Mouse (Mus musculus): ENCODE data around the gene Olfr1029.
"Not testable (repeated sequence)": the region's sequence is repeated elsewhere in the genome, so short reads cannot be mapped to it uniquely, and the experiment has no call there.

Olfr1029 gene

GRCm38 (mm10) chr2:85973595-85973994 is at the start of gene Olfr1029:
Gene Olfr1029, plus strand, starts transcription at chr2:85973895.
- no peak for DNase-seq (ENCODE audit: low spot score)

- DNase-seq (ENCODE audit: low spot score) = no peak
These were observed 23.6 kb upstream of the Olfr1029 start, which contains the start of gene Olfr1028 for GRCm38 (mm10) chr2:85950137-85950536. Gene Olfr1028, plus strand, starts transcription at chr2:85950437.

- no peak for DNase-seq (ENCODE audit: low spot score)
These were observed 5.3 kb downstream of the Olfr1029 start, which contains the start of gene Olfr1030 for GRCm38 (mm10) chr2:85978976-85979375. Gene Olfr1030, plus strand, starts transcription at chr2:85979276.

- DNase-seq (ENCODE audit: low spot score) = no peak
These were observed 16.3 kb downstream of the Olfr1029 start, which contains the start of gene Olfr1031 for GRCm38 (mm10) chr2:85990004-85990403. Gene Olfr1031, plus strand, starts transcription at chr2:85990304.

- DNase-seq (ENCODE audit: low spot score) = no peak
These were observed 31.5 kb downstream of the Olfr1029 start, which contains the start of gene Olfr1032 for GRCm38 (mm10) chr2:86005240-86005639. Gene Olfr1032, plus strand, starts transcription at chr2:86005540.

GRCm38 (mm10) chr2:86020406-86020805 is 46.7 kb downstream of the Olfr1029 start, which contains the start of gene Olfr1033:
Gene Olfr1033, plus strand, starts transcription at chr2:86020633.
- not testable (repeated sequence) for DNase-seq (ENCODE audit: low spot score)

GRCm38 (mm10) chr2:86021518-86021917 is 47.8 kb downstream of the Olfr1029 start:
- not testable (repeated sequence) for DNase-seq (ENCODE audit: low spot score)
